Mouse (Mus musculus) intestine, embryonic 16.5 days (tissue): Measurements from ENCODE around the gene Pxylp1. TPM values are rescaled to one million over a fixed set of nuclear protein-coding genes. Genes with fewer than 3 reads are reported as not detected.
A peak's percentile ranks its signal among the peaks of the same experiment; 100 is the strongest.

Experiments used
- ATAC-seq: fragments of 200-750 bp; cut with Nextera tagmentation; 2 replicates; pipeline ENCODE4 v1.8.0; 2017; ENCODE audit warnings: moderate TSS enrichment, moderate library complexity
- H3K27ac ChIP-seq: fragments of 300-500 bp; sonication (generic); 2 replicates; pipeline ENCODE4 v1.5.1; 2014; ENCODE audit warnings: mild to moderate bottlenecking, low read length
- H3K27me3 ChIP-seq: fragments of 300-500 bp; sonication (generic); replicated peaks from 2 replicates; pipeline ENCODE4 v1.6.1; 2014; ENCODE audit warnings: low read length, control low read depth, mixed read lengths; ENCODE audit not compliant: control insufficient read depth, insufficient read depth
- H3K36me3 ChIP-seq: fragments of 300-500 bp; sonication (generic); 2 replicates; pipeline ENCODE4 v1.6.1; 2014; ENCODE audit warnings: low read length, control low read depth; ENCODE audit not compliant: control insufficient read depth, insufficient read depth
- H3K4me1 ChIP-seq: fragments of 300-500 bp; sonication (generic); 2 replicates; pipeline ENCODE4 v1.6.1; 2014; ENCODE audit warnings: low read length, control low read depth, mixed read lengths; ENCODE audit not compliant: control insufficient read depth, insufficient read depth
- H3K4me2 ChIP-seq: fragments of 300-500 bp; sonication (generic); 2 replicates; pipeline ENCODE4 v1.6.1; 2014; ENCODE audit warnings: low read depth, low read length, control low read depth
- H3K4me3 ChIP-seq: fragments of 300-500 bp; sonication (generic); 2 replicates; pipeline ENCODE4 v1.5.1; 2014; ENCODE audit warnings: mild to moderate bottlenecking, low read length
- H3K9ac ChIP-seq: fragments of 300-500 bp; sonication (generic); 2 replicates; pipeline ENCODE4 v1.6.1; 2014; ENCODE audit warnings: low read depth, low read length
- H3K9me3 ChIP-seq: fragments of 300-500 bp; sonication (generic); 2 replicates; pipeline ENCODE4 v1.6.1; 2016; ENCODE audit warnings: low read length, control low read depth; ENCODE audit not compliant: control insufficient read depth
- WGBS: fragments of 180-500 bp; shearing (Covaris S2); extraction: QIAGEN DNeasy Blood & Tissue Kit; methylation state at CpG from one replicate; pipeline ENCODE4 v1.1.7; 2014; 5-methylcytosine and 5-hydroxymethylcytosine counted together
- polyA plus RNA-seq: library from polyadenylated mRNA; unstranded; fragments of >200 nt; fragmentation: Nextera tagmentation; extraction: Ambion mirVana; gene quantifications from 2 replicates; pipeline ENCODE4 v1.2.1, GENCODE M21; 2015

The Pxylp1 gene
- polyA plus RNA-seq, 1 experiment from 2014 or later, result 38.1 TPM

- Histone ChIP-seq H3K4me2 (no peak overlapping the region), H3K9ac (0 out of 2 replicates have a peak overlapping the region, but pooled peaks have one; percentile 6), H3K27ac (peak overlapping the region; percentile 65), H3K27me3 (no peaks in the 10 kb centered on the region), H3K9me3 (no peaks in the 10 kb centered on the region), H3K4me3 (no peak overlapping the region), H3K4me1 (peaks cover 56% of the 10 kb centered on the region), H3K36me3 (no peaks in the 10 kb centered on the region)
- 61% methylated on average over 20 of the region's 20 CpGs for WGBS
- ATAC-seq, result no peak
These were observed 9.8 kb downstream of the Pxylp1 start for GRCm38 (mm10) chr9:96882496-96883265.

GRCm38 (mm10) chr9:96881901-96882300, 10.6 kb downstream of the Pxylp1 start:
- Histone ChIP-seq H3K9me3 (no peaks in the 10 kb centered on the region), H3K4me3 (no peak overlapping the region), H3K27me3 (no peaks in the 10 kb centered on the region), H3K4me2 (no peak overlapping the region), H3K27ac (peak overlapping the region; percentile 65; the same call in 1 of the 2 replicates), H3K36me3 (no peaks in the 10 kb centered on the region), H3K9ac (no peak overlapping the region), H3K4me1 (peaks cover 55% of the 10 kb centered on the region)
- no peak for ATAC-seq
- WGBS, result 45% methylated on average over 6 of the region's 6 CpGs

- H3K4me3 ChIP-seq, result no peak overlapping the region
- no peak overlapping the region for H3K9ac ChIP-seq
- H3K4me1 ChIP-seq, result peaks cover 55% of the 10 kb centered on the region
- no peaks in the 10 kb centered on the region for H3K36me3 ChIP-seq
- ATAC-seq, result no peak
- H3K4me2 ChIP-seq, result no peak overlapping the region
- H3K27me3 ChIP-seq, result no peaks in the 10 kb centered on the region
- H3K9me3 ChIP-seq, result no peaks in the 10 kb centered on the region
- H3K27ac ChIP-seq, result no peak overlapping the region
- WGBS, result 84% methylated on average over 6 of the region's 6 CpGs
These were observed 13.4 kb downstream of the Pxylp1 start for GRCm38 (mm10) chr9:96879024-96879423.

- H3K9me3 ChIP-seq, result no peaks in the 10 kb centered on the region
- ATAC-seq, result no peak
- peaks cover 50% of the 10 kb centered on the region for H3K4me1 ChIP-seq
- 30% methylated on average over 4 of the region's 4 CpGs for WGBS
- H3K27ac ChIP-seq, result no peak overlapping the region
- H3K27me3 ChIP-seq, result no peaks in the 10 kb centered on the region
- H3K36me3 ChIP-seq, result 0 out of 2 replicates have a peak, but pooled peaks cover under 1% of the 10 kb centered on the region
- H3K4me3 ChIP-seq, result no peak overlapping the region
- H3K4me2 ChIP-seq, result no peak overlapping the region
- no peak overlapping the region for H3K9ac ChIP-seq
These were observed 14.0 kb downstream of the Pxylp1 start for GRCm38 (mm10) chr9:96878464-96878863.

- H3K36me3 ChIP-seq, result 0 out of 2 replicates have a peak, but pooled peaks cover 2% of the 10 kb centered on the region
- no peaks in the 10 kb centered on the region for H3K27me3 ChIP-seq
- no peak overlapping the region for H3K4me3 ChIP-seq
- ATAC-seq, result peak; percentile 32
- 49% methylated on average over 4 of the region's 4 CpGs for WGBS
- peaks cover 30% of the 10 kb centered on the region for H3K4me1 ChIP-seq
- peak overlapping the region; percentile 66 for H3K27ac ChIP-seq
- H3K9me3 ChIP-seq, result peaks cover under 1% of the 10 kb centered on the region; the same call in 1 of the 2 replicates
- H3K4me2 ChIP-seq, result no peak overlapping the region
- 0 out of 2 replicates have a peak overlapping the region, but pooled peaks have one; percentile 39 for H3K9ac ChIP-seq
These were observed 16.8 kb downstream of the Pxylp1 start for GRCm38 (mm10) chr9:96875704-96876103.

GRCm38 (mm10) chr9:96873082-96873481, 19.4 kb downstream of the Pxylp1 start:
- H3K27me3 ChIP-seq, result no peaks in the 10 kb centered on the region
- H3K9ac ChIP-seq, result no peak overlapping the region
- H3K9me3 ChIP-seq, result peaks cover 6% of the 10 kb centered on the region; the same call in 1 of the 2 replicates
- peaks cover 22% of the 10 kb centered on the region for H3K4me1 ChIP-seq
- no peak overlapping the region for H3K27ac ChIP-seq
- WGBS, result 72% methylated on average over 5 of the region's 5 CpGs
- 0 out of 2 replicates have a peak, but pooled peaks cover 2% of the 10 kb centered on the region for H3K36me3 ChIP-seq
- H3K4me3 ChIP-seq, result no peak overlapping the region
- H3K4me2 ChIP-seq, result no peak overlapping the region
- ATAC-seq, result no peak

GRCm38 (mm10) chr9:96870104-96870503, 22.4 kb downstream of the Pxylp1 start:
- no peak overlapping the region for H3K27ac ChIP-seq
- no peak overlapping the region for H3K4me3 ChIP-seq
- H3K4me1 ChIP-seq, result peaks cover 2% of the 10 kb centered on the region; the same call in 1 of the 2 replicates
- 0 out of 2 replicates have a peak, but pooled peaks cover 2% of the 10 kb centered on the region for H3K36me3 ChIP-seq
- 47% methylated on average over 8 of the region's 8 CpGs for WGBS
- no peaks in the 10 kb centered on the region for H3K27me3 ChIP-seq
- ATAC-seq, result peak; percentile 44
- no peak overlapping the region for H3K4me2 ChIP-seq
- no peak overlapping the region for H3K9ac ChIP-seq
- peaks cover 6% of the 10 kb centered on the region; the same call in 1 of the 2 replicates for H3K9me3 ChIP-seq

GRCm38 (mm10) chr9:96869542-96869941, 22.9 kb downstream of the Pxylp1 start:
- Histone ChIP-seq H3K9me3 (peaks cover 6% of the 10 kb centered on the region; the same call in 1 of the 2 replicates), H3K4me1 (peaks cover 2% of the 10 kb centered on the region; the same call in 1 of the 2 replicates), H3K9ac (no peak overlapping the region), H3K4me2 (no peak overlapping the region), H3K27me3 (no peaks in the 10 kb centered on the region), H3K36me3 (0 out of 2 replicates have a peak, but pooled peaks cover 2% of the 10 kb centered on the region), H3K27ac (no peak overlapping the region), H3K4me3 (no peak overlapping the region)
- WGBS, result 89% methylated on average over 5 of the region's 5 CpGs
- no peak for ATAC-seq

GRCm38 (mm10) chr9:96868546-96868945, 23.9 kb downstream of the Pxylp1 start:
- Histone ChIP-seq H3K36me3 (0 out of 2 replicates have a peak, but pooled peaks cover 2% of the 10 kb centered on the region), H3K4me3 (no peak overlapping the region), H3K4me2 (no peak overlapping the region), H3K9me3 (peaks cover 6% of the 10 kb centered on the region; the same call in 1 of the 2 replicates), H3K27ac (no peak overlapping the region), H3K9ac (no peak overlapping the region), H3K27me3 (no peaks in the 10 kb centered on the region), H3K4me1 (peaks cover 6% of the 10 kb centered on the region)
- ATAC-seq, result no peak
- 75% methylated on average over 6 of the region's 6 CpGs for WGBS
